Mouse (Mus musculus): ENCODE measurements around the gene Tnfrsf13c. TPM values are rescaled to one million over a fixed set of nuclear protein-coding genes. Genes with fewer than 3 reads are reported as not detected.

The Tnfrsf13c gene
- total RNA-seq, 2 experiments from 2014 or later: 0.65 to 1.5 TPM

- DNase-seq (ENCODE audit: low spot score in 2 of 2): no peak
Measured at GRCm38 (mm10) chr15:82208307-82208706, 15.9 kb downstream of the Tnfrsf13c start.

- no peak for DNase-seq (ENCODE audit: low spot score in 2 of 2)
Measured at GRCm38 (mm10) chr15:82207504-82208219, 16.5 kb downstream of the Tnfrsf13c start.

- no peak for DNase-seq (ENCODE audit: low spot score in 2 of 2)
Measured at GRCm38 (mm10) chr15:82207105-82207459, 17.1 kb downstream of the Tnfrsf13c start.

GRCm38 (mm10) chr15:82206365-82207104, 17.6 kb downstream of the Tnfrsf13c start:
- DNase-seq (ENCODE audit: low spot score in 2 of 2): no peak

- DNase-seq (ENCODE audit: low spot score in 2 of 2): no peak
Measured at GRCm38 (mm10) chr15:82204680-82205371, 19.3 kb downstream of the Tnfrsf13c start.

- no peak for DNase-seq (ENCODE audit: low spot score in 2 of 2)
Measured at GRCm38 (mm10) chr15:82203611-82204351, 20.4 kb downstream of the Tnfrsf13c start.

GRCm38 (mm10) chr15:82203090-82203489, 21.1 kb downstream of the Tnfrsf13c start:
- no peak for DNase-seq (ENCODE audit: low spot score in 2 of 2)

- no peak for DNase-seq (ENCODE audit: low spot score in 2 of 2)
Measured at GRCm38 (mm10) chr15:82202086-82202485, 22.1 kb downstream of the Tnfrsf13c start.

- no peak for DNase-seq (ENCODE audit: low spot score in 2 of 2)
Measured at GRCm38 (mm10) chr15:82199546-82199945, 24.6 kb downstream of the Tnfrsf13c start.

GRCm38 (mm10) chr15:82198342-82198741, 25.8 kb downstream of the Tnfrsf13c start:
- no peak for DNase-seq (ENCODE audit: low spot score in 2 of 2)

- no peak for DNase-seq (ENCODE audit: low spot score in 2 of 2)
Measured at GRCm38 (mm10) chr15:82197937-82198336, 26.2 kb downstream of the Tnfrsf13c start.

- no peak for DNase-seq (ENCODE audit: low spot score in 2 of 2)
Measured at GRCm38 (mm10) chr15:82197246-82197750, 26.9 kb downstream of the Tnfrsf13c start.

- no peak for DNase-seq (ENCODE audit: low spot score in 2 of 2)
Measured at GRCm38 (mm10) chr15:82196300-82196699, 27.9 kb downstream of the Tnfrsf13c start.

GRCm38 (mm10) chr15:82192617-82193016, 31.6 kb downstream of the Tnfrsf13c start:
- DNase-seq (ENCODE audit: low spot score in 2 of 2): no peak

- no peak for DNase-seq (ENCODE audit: low spot score in 2 of 2)
Measured at GRCm38 (mm10) chr15:82188481-82189240, 35.5 kb downstream of the Tnfrsf13c start.

GRCm38 (mm10) chr15:82187924-82188323, 36.2 kb downstream of the Tnfrsf13c start:
- no peak for DNase-seq (ENCODE audit: low spot score in 2 of 2)

- DNase-seq (ENCODE audit: low spot score in 2 of 2): no peak
Measured at GRCm38 (mm10) chr15:82187401-82187800, 36.8 kb downstream of the Tnfrsf13c start.

GRCm38 (mm10) chr15:82186931-82187330, 37.2 kb downstream of the Tnfrsf13c start:
- DNase-seq (ENCODE audit: low spot score in 2 of 2): no peak

GRCm38 (mm10) chr15:82186131-82186530, 38.0 kb downstream of the Tnfrsf13c start:
- DNase-seq (ENCODE audit: low spot score in 2 of 2): no peak

- DNase-seq (ENCODE audit: low spot score in 2 of 2): no peak
Measured at GRCm38 (mm10) chr15:82185062-82185783, 38.9 kb downstream of the Tnfrsf13c start.

Data from adrenal gland, postnatal 4 days (tissue).